Mouse (Mus musculus) hindbrain, embryonic 11.5 days (tissue): Measurements from ENCODE around the gene Defb33. TPM values are rescaled to one million over a fixed set of nuclear protein-coding genes. Genes with fewer than 3 reads are reported as not detected.

Experiments
- polyA plus RNA-seq: library from polyadenylated mRNA; unstranded; fragments of >200 nt; fragmentation: Nextera tagmentation; extraction: Ambion mirVana; gene quantifications from 2 replicates; pipeline ENCODE4 v1.2.1, GENCODE M21; 2014

The Defb33 gene
- polyA plus RNA-seq, 1 experiment from 2014 or later = not detected

Other genes with a start within 250 kb of the Defb33 start
- gene Gm15056, start 10.0 kb downstream of the Defb33 start, polyA plus RNA-seq = not detected in 2 replicates
- not detected in 2 replicates for gene Gm6040, start 29.4 kb downstream of the Defb33 start, polyA plus RNA-seq
- not detected in 2 replicates for gene AY761185, start 52.0 kb downstream of the Defb33 start, polyA plus RNA-seq
- gene Defa21, start 132.9 kb downstream of the Defb33 start, polyA plus RNA-seq = not detected in 2 replicates
- gene Defa23, start 162.4 kb downstream of the Defb33 start, polyA plus RNA-seq = not detected in 2 replicates
- not detected in 2 replicates for gene Defa35, start 172.4 kb downstream of the Defb33 start, polyA plus RNA-seq
- not detected in 2 replicates for gene Defa25, start 191.8 kb downstream of the Defb33 start, polyA plus RNA-seq
- gene Gm14851, start 203.4 kb downstream of the Defb33 start, polyA plus RNA-seq = not detected in 2 replicates
- gene Defa30, start 242.0 kb downstream of the Defb33 start, polyA plus RNA-seq = not detected in 2 replicates